Mouse (Mus musculus) hindbrain, postnatal 0 days (tissue): ENCODE measurements around the gene Ccdc6. TPM values are rescaled to one million over a fixed set of nuclear protein-coding genes. Genes with fewer than 3 reads are reported as not detected.

Experiments
- ATAC-seq: fragments of 200-750 bp; cut with Nextera tagmentation; 2 replicates; pipeline ENCODE4 v1.8.0; 2017; ENCODE audit warnings: mild to moderate bottlenecking, moderate TSS enrichment, moderate library complexity
- DNase-seq: peaks from one replicate; pipeline ENCODE4 v3.0.0-alpha.2; 2015; ENCODE audit warnings: low spot score
- H3K27ac ChIP-seq: fragments of 300-500 bp; sonication (generic); 2 replicates; pipeline ENCODE4 v1.5.1; 2014; ENCODE audit warnings: mild to moderate bottlenecking
- H3K27me3 ChIP-seq: fragments of 300-500 bp; sonication (generic); 2 replicates; pipeline ENCODE4 v1.6.1; 2014; ENCODE audit warnings: low read length, mixed read lengths; ENCODE audit not compliant: insufficient read depth
- H3K36me3 ChIP-seq: fragments of 300-500 bp; sonication (generic); 2 replicates; pipeline ENCODE4 v1.6.1; 2014; ENCODE audit warnings: low read length, mixed read lengths; ENCODE audit not compliant: insufficient read depth
- H3K4me1 ChIP-seq: fragments of 300-500 bp; sonication (generic); 2 replicates; pipeline ENCODE4 v1.6.1; 2014; ENCODE audit warnings: antibody characterized with exemption, low read length, mixed read lengths; ENCODE audit not compliant: insufficient read depth
- H3K4me2 ChIP-seq: fragments of 300-500 bp; sonication (generic); 2 replicates; pipeline ENCODE4 v1.6.1; 2014; ENCODE audit warnings: low read depth, mild to moderate bottlenecking, low read length, moderate library complexity, mixed read lengths
- H3K4me3 ChIP-seq: fragments of 300-500 bp; sonication (generic); 2 replicates; pipeline ENCODE4 v1.5.1; 2014; ENCODE audit warnings: low read length
- H3K9ac ChIP-seq: fragments of 300-500 bp; sonication (generic); replicated peaks from 2 replicates; pipeline ENCODE4 v1.6.1; 2014; ENCODE audit warnings: mild to moderate bottlenecking, low read length, moderate library complexity, mixed read lengths
- H3K9me3 ChIP-seq: fragments of 300-500 bp; sonication (generic); 2 replicates; pipeline ENCODE4 v1.6.1; 2016; ENCODE audit warnings: low read length, mixed read lengths
- CTCF ChIP-seq: IDR thresholded peaks from 2 replicates; pipeline ENCODE4 v1.5.1; 2016; ENCODE audit warnings: antibody characterized with exemption, control low read depth, low read depth
- WGBS: fragments of 180-500 bp; shearing (Covaris S2); extraction: QIAGEN DNeasy Blood & Tissue Kit; methylation state at CpG from one replicate; pipeline ENCODE4 v1.1.7; 2014; 5-methylcytosine and 5-hydroxymethylcytosine counted together
- polyA plus RNA-seq: library from polyadenylated mRNA; unstranded; fragments of >200 nt; fragmentation: Nextera tagmentation; extraction: Ambion mirVana; gene quantifications from 2 replicates; pipeline ENCODE4 v1.2.1, GENCODE M21; 2015
- total RNA-seq: library from RNA; depleted of rRNA; stranded (reverse); fragments of >200 nt; gene quantifications from 2 replicates; pipeline ENCODE4 v1.2.3, GENCODE M21; 2014; rRNA removed

Gene Ccdc6
- total RNA-seq (28.0 and 29.7 TPM in 2 replicates), polyA plus RNA-seq (22.6 and 22.9 TPM in 2 replicates)

DNA sequence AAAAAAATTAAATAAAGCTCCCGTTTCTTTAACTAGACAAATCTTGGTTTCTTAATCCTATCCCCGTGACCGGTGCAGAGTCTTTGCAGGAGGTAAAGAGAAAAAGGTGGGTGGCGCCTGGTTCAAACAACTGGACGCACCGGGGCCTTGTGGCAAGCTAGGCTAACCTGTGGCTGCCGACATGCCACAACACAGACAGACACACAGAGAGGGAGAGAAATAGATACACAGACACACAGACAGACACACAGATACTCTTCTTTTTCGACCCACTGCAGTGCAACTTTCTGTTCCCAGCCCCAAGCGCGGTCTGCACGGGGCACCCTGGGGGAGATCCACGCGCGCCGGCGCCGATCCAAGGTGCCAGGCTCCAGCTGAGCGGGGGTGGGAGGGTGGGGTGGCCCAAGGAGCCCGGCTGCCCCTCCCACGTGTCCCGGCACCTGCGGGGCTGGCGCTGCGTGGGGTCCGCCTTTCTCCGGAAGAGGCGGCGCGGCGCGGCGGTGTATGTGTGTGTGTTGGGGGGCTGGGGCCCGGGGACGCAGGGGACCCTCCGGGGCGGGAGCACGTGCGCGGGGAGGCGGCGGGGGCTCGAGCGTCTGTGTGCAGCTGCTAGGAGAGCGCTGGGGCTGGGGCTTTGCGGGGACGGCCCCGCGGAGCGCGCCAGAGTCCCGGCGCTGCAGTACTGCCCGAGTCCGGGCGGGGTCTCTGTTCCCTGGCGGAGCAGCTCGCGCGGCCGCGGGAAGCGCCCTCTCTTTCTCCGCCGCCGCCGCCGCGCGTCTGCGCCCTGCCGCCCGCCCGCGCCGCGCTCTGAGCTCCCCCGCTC, at the start of gene Ccdc6:
Gene Ccdc6 (plus strand): TSS at position 756 of the 823 bp plus-strand sequence.
- no peaks in the 10 kb centered on the region for H3K36me3 ChIP-seq
- 2% methylated on average over 46 of the region's 77 CpGs for WGBS
- peak within 1 kb of the TSS; percentile 99 for H3K4me3 ChIP-seq
- H3K4me1 ChIP-seq, result peaks cover 12% of the 10 kb centered on the region
- peak; percentile 55 for TF ChIP-seq CTCF
- H3K27ac ChIP-seq, result peak within 1 kb of the TSS; percentile 87
- no peaks in the 10 kb centered on the region for H3K27me3 ChIP-seq
- H3K4me2 ChIP-seq, result peak within 1 kb of the TSS; percentile 92
- ATAC-seq, result peak; percentile 91
- no peaks in the 10 kb centered on the region for H3K9me3 ChIP-seq
- peak; percentile 94 for DNase-seq
- H3K9ac ChIP-seq, result peak within 1 kb of the TSS; percentile 89

DNA sequence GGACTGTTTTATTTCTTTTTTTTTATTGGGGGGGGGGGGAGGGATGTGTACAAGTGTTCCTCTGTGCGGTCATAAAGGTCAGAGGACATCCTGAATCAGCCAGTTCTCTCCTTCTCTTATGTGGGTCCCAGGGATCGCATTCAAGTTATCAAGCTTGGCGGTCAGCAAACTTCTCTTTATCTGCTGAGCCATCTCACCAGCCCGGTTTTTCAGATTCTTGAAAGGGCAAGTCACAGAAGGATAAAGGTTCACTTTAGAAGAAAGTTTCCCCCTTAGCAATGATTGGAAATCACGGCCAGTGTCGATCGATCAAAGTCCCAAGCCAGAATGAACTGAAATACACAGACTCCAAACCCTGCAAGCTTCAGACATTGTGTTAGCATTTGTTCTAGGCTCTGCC, 47.1 kb upstream of the Ccdc6 start:
- Histone ChIP-seq H3K4me2 (no peak overlapping the region), H3K4me3 (no peak overlapping the region), H3K9me3 (no peaks in the 10 kb centered on the region), H3K27me3 (no peaks in the 10 kb centered on the region), H3K36me3 (no peaks in the 10 kb centered on the region), H3K9ac (no peak overlapping the region), H3K4me1 (no peaks in the 10 kb centered on the region), H3K27ac (no peak overlapping the region)
- ATAC-seq, result no peak
- no peak for TF ChIP-seq CTCF
- DNase-seq, result no peak
- 92% methylated on average over 7 of the region's 7 CpGs for WGBS

DNA sequence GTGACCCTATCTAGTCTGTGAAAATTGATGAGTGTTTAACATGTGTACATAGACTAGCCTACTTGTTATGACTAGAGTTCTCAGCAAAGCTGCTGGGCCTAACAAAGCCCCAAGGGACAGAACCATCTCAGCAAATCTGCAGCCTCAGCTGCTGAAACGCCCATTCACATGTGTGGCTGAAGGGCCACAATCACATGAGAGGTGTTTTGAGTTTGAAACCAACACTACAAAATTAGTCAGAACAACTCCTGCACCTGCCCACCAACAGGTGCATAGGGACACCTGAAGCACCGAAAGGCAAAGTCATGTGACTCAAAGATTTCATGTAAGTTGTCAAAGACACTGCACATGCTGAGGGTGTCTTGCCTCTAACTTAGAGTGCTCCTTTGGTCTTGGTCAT, 41.6 kb upstream of the Ccdc6 start:
- H3K4me3 ChIP-seq, result no peak overlapping the region
- no peaks in the 10 kb centered on the region for H3K36me3 ChIP-seq
- TF ChIP-seq CTCF, result no peak
- WGBS, result 89% methylated on average over 2 of the region's 2 CpGs
- H3K27ac ChIP-seq, result no peak overlapping the region
- no peaks in the 10 kb centered on the region for H3K27me3 ChIP-seq
- no peaks in the 10 kb centered on the region for H3K4me1 ChIP-seq
- no peak for ATAC-seq
- no peak overlapping the region for H3K9ac ChIP-seq
- no peak for DNase-seq
- no peaks in the 10 kb centered on the region for H3K9me3 ChIP-seq
- no peak overlapping the region for H3K4me2 ChIP-seq

DNA sequence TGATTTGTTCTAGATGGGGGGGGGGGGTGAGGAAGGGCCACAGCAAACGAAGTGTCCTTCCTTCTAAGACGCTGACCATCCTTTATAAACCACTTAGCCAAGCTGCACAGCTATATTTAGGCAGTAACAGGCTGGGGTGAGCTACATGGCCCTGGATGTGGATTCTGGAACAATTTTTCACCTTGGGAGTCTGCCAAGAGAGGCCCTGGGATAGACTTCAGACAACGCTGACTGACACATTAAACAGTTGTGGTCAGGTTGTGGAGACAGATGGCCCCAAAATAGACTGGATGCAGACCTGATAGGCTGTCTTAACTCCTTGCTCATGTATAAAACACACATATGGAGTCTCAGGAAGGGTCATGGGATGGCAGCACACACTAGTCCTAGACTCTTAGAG, 39.9 kb upstream of the Ccdc6 start:
- Histone ChIP-seq H3K9me3 (no peaks in the 10 kb centered on the region), H3K4me2 (no peak overlapping the region), H3K9ac (no peak overlapping the region), H3K27me3 (no peaks in the 10 kb centered on the region), H3K4me3 (no peak overlapping the region), H3K27ac (no peak overlapping the region), H3K36me3 (no peaks in the 10 kb centered on the region), H3K4me1 (no peaks in the 10 kb centered on the region)
- DNase-seq (no peak), ATAC-seq (no peak)
- no peak for TF ChIP-seq CTCF
- 57% methylated on average over 3 of the region's 3 CpGs for WGBS

DNA sequence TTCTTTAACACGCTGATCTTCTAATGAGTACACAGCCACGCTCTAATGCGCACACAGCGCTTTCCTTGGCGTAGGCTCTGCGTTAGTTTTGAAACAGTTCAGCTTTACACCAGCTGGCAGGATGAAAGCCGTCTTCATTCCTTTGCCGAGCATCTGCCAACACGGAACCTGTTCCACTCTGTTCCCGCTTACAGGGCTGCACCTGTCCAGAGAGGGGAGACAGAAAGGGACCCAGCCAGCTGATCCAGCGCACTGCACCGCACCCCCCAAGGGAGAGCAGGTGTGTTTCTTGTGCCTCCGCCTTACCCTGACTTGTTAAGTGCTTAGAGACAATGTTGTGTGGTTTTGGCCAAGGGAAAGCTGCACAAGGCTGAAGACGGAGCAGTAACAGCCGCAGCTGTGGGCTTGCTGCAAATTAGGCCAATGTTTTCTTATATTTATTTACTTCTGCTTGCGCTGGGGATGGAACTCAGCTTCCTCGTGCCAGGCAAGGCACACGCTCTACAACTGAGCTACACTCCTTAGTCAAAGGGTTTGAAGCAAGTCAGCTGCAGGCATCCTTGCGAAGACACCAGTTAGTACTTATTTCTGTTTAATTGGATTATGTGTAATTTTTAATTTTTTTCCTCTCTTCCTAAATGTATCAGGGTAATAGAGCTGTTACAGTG, 36.8 kb upstream of the Ccdc6 start:
- no peaks in the 10 kb centered on the region for H3K9me3 ChIP-seq
- H3K27ac ChIP-seq, result no peak overlapping the region
- H3K9ac ChIP-seq, result no peak overlapping the region
- peak overlapping the region; percentile 35 for H3K4me2 ChIP-seq
- H3K4me1 ChIP-seq, result no peaks in the 10 kb centered on the region
- TF ChIP-seq CTCF, result no peak
- H3K4me3 ChIP-seq, result no peak overlapping the region
- ATAC-seq, result peak; percentile 69
- no peaks in the 10 kb centered on the region for H3K36me3 ChIP-seq
- no peaks in the 10 kb centered on the region for H3K27me3 ChIP-seq
- peak; percentile 59 for DNase-seq
- 50% methylated on average over 19 of the region's 19 CpGs for WGBS

DNA sequence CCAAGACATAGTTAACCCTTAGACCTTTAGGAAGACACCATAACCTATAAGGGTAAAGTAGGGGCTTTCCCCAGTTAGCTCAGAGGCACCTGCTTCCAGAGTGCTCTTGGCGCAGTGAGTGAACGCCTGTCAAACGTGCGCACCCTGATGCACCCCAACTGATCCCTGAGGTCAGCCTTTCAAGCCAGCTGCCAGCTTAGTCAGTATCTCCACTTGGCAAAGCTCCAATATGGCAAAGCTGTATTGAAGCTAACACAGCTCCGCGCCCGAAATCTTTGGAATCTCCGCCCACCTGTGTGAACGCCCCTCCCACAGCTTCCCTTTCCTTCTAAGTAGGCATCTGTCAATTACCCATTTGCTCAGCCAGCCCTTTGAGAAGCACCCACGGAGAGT, 36.2 kb upstream of the Ccdc6 start:
- H3K4me3 ChIP-seq, result no peak overlapping the region
- 26% methylated on average over 10 of the region's 10 CpGs for WGBS
- DNase-seq, result peak; percentile 46
- H3K4me1 ChIP-seq, result no peaks in the 10 kb centered on the region
- no peaks in the 10 kb centered on the region for H3K27me3 ChIP-seq
- no peak for TF ChIP-seq CTCF
- H3K9me3 ChIP-seq, result no peaks in the 10 kb centered on the region
- peak overlapping the region; percentile 35; the same call in 1 of the 2 replicates for H3K4me2 ChIP-seq
- no peak overlapping the region for H3K9ac ChIP-seq
- ATAC-seq, result 0 out of 2 replicates have a peak, but pooled peaks have one; percentile 15
- H3K27ac ChIP-seq, result no peak overlapping the region
- no peaks in the 10 kb centered on the region for H3K36me3 ChIP-seq
